Mouse (Mus musculus): ENCODE results near the gene Ephb1.

Gene Ephb1

DNA sequence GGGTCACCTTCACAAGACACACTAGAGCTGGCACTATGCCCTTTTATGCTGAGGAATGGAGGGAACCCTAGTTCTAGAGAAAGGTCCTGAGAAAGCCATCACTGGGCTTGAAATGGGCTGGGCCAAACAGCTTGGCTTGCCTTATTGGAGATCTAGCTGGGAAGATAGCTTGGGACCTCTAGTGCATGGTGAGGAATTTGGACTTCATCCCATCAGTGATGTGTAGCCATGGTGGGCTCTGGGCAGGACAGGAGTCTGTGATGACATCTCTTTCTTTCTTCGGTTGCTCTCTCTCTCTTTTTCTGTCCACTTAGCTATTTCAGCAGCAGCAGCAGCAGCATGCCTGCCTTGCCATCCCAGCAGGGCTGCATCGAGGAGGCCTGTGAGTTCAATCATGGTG lies 439.4 kb downstream of the Ephb1 start:
- peak in 1 of 2 experiments; percentile 14 for DNase-seq (ENCODE audit: low spot score in 2 of 2)

DNA sequence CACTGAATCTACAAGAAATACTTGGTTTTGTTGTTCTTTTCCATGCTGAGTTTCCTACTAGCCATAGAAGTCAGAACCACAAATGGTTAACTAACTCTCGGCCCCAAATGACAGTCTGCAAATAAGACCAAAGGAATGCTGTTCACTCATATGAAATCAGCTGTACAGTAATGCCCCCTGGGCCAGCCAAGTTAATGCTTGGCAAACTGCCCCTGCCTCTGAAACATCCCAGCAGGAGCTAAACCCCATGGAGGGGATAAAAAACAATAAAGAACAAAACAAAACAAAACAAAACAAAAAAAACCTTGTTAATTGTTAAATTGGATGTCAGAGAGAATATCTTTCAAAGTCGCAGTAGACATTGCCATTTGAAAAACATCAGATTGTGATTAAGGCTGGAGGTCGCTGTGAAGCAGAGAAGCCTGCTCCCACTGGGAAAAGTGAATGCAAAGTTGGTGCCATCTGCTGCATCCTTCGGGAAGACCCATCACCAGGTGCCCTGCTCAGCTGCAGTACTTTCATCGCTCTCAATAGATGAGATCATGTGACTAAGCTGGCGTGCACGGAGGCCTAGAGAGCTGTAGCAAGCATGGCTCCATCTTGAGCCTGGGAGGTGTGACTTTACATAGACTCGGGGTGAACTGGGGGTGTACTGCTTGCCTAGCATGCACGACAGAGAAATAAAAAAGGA lies 443.2 kb downstream of the Ephb1 start:
- DNase-seq (ENCODE audit: low spot score in 2 of 2): peak; percentile 46 to 66

DNA sequence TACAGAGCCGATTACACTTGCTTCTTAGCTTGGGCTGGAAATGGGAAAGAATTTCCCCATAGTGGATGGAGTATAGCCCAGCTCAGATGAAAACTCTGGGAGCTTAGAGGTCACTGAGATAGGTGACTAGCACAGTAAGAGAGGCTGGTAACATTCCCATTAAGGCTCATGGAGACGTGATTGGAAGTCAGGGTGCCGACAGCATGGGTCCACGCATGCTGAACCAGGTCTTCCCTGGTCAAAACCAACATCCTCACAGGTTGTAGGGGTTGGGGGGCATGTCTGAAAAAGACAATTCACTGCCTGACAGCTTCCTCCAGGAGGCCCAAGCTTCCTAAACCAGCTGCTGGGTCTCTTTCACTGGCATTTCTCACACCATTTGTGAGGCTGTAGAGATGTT lies 445.0 kb downstream of the Ephb1 start:
- DNase-seq (ENCODE audit: low spot score in 2 of 2): peak in 1 of 2 experiments; percentile 13

DNA sequence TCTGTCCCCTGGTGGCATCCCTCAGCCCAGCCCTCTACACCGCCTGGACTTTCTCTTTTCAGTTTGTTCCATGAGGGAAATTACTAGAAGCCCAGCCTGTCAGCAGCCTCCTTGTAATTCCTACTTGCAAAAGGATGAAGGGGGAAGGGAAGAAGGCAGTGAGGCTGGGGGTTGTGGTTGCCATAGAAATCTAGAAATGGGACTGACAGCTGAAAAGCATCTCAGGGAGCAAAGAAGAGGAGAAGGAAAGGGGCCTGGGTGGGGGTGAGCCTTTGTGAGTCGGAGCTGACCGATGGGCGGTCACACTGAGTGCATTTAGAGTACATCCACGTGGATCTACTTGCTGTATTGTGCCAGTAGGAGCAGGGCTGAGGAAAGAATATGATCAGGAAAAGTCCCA lies 445.6 kb downstream of the Ephb1 start:
- DNase-seq (ENCODE audit: low spot score in 2 of 2): peak; percentile 39 to 51

DNA sequence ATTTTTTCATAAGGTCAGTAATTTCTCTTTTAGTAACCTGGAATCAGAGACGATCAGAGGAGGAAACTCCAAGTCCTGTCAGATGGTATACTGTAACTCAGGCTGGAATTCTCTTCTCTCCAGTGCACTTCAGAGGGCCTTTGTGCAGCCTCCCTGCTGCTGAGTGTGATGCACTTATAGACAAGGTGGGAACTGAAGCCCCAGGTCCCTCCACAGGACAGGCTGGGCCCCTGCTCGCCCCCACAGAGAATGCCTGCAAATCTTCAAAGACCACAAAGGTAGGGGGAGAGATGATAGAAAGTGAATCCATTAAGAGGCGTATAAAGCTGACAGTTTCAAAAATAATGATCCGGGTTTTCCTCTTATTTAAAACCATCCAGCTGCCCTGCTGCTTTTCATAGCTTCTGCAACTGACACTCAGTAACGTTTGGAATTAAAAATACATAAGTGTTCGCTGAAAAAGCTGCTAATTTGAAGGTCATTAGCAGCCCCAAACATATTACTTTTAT lies 446.7 kb downstream of the Ephb1 start:
- DNase-seq (ENCODE audit: low spot score in 2 of 2): peak in 1 of 2 experiments; percentile 17

DNA sequence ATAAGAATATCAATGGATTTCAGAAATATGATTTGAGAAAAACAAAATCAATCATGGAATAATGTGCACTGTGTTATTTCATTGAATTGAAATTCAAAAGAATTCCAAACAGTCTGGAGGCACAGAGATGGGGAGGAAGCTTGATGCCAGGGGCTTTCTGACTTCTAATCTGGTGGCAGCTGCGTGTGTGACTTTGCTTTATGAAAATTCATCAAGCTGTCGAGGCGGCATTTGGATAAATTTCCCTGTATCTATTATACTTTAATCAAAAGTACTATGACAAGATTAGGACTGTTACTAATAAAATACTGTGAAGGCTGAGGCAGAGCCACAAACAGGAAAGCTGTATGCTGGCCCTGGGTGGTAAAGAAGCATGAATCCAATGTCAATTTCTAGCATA lies 451.1 kb downstream of the Ephb1 start:
- peak in 1 of 2 experiments; percentile 20 for DNase-seq (ENCODE audit: low spot score in 2 of 2)

DNA sequence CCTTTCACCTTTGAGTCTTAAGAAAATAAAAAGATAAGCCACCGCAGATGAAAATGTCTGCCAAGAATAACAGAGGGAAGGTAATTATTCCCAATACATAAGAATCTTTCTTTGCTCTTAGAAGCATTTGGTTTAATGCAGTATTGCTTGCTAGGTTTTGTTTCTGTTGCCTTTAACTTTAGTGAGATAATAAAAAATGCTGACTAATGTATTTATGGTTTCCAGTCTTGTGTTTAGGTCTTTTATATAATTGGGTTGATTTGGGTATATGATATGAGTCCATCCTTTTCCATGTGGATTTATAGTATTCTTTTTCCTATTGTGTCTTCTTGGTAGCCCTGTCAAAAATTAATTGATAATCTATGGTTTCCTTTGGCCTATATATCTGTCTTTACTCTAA lies 456.6 kb downstream of the Ephb1 start:
- no peak for DNase-seq (ENCODE audit: low spot score in 2 of 2)

DNA sequence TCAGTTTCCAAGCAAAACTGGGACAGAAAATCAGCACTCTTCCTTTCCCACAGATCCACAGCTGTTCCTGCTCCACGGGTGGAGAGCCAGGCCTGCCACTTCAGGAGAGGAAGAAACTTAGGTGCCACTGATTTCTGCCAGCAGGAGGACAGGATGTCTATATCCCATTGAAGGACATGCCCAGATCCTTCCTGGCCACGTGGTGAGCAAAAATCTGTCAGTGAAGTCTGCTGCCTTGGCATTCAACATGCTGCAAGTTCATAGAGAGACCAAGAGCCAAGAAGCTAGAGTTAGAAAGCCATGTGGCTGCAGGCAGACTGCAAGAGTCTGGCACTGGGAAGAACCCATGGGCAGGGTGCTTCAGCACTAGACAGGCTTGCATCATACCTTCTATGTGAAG lies 471.2 kb downstream of the Ephb1 start:
- peak in 1 of 2 experiments; percentile 68 for DNase-seq (ENCODE audit: low spot score in 2 of 2)

DNA sequence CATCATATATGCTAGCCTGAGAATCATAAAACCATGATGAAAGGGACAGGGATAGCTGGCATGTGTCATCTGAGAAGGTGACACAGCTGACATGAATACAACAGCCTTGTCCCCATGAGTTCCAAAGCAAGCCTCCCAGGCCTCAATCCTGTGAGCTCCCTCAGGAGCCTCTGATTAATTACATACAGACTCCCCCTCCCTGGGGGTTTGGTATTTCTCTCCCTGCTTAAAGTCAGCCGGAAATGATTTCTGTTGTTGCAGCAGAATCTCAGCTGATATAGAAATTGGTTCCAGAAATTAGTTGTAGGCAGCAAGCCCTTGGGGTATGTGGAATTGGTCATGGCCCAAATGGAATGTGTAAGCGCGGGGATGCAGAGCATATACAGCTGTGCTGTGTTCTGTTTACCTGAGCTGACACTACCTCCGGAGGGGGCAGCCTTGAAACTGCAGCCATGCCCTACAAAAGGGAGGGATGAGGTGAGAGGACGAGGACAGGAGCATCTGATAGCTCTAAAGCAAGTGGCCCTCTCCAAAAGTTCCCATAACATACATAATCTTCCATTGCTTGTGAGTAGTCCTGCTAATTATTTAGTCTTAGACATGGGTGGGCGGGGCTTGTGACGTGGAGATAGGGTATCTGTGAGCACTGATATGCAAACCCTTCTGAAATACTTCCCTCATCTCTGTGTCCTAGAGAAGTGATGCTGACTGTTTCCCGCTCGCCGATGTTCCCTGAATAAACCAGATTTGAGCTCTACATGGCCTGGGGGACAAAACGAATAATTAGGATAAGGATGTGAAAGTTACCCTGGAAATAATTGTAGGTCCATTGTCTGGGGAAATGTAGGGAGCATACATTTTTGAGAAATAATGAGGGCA lies 477.1 kb downstream of the Ephb1 start:
- DNase-seq (ENCODE audit: low spot score in 2 of 2): no peak

DNA sequence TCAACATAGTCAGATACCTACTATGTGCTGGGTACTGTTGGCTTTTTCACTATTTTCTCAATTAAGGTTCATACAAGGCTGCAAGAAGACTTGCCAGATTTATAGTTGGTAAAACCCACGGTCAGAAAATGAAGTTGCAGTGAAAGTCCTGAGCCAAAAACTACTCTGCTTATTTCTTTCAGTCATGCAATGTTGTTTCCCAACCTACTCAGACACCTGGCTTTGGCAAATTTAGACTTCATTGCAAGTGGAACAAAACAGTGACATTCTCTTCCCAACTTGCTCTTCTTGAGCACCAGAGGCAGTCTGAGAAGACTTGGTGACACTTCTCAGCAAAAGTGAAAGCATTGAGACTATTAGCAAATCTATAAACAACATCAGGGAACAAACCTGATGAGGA lies 479.2 kb downstream of the Ephb1 start:
- DNase-seq (ENCODE audit: low spot score in 2 of 2): no peak
